Mouse (Mus musculus) layer of hippocampus, adult 2 months (tissue): ENCODE measurements at regions not wholly inside any gene's neighbourhood (a gene's known extent, or its start where the extent isn't known, plus 50 kb on each side); places are given as distances from the start of the nearest gene placed in this dataset.

Source experiments
- DNase-seq, 2 experiments: peaks; one replicate each; pipeline ENCODE4 v3.0.0; 2022; ENCODE audit warnings: low spot score in 2 of 2
- H3K27ac ChIP-seq: fragments of 200-600 bp; 2 replicates; pipeline ENCODE4 v1.8.1; 2022
- H3K4me3 ChIP-seq: fragments of 200-600 bp; 2 replicates; pipeline ENCODE4 v1.8.1; 2022; ENCODE audit warnings: mild to moderate bottlenecking
- CTCF ChIP-seq: fragments of 200-600 bp; conservative IDR thresholded peaks from 2 replicates; pipeline ENCODE4 v1.8.1; 2022; ENCODE audit warnings: antibody characterized with exemption, mild to moderate bottlenecking, moderate library complexity

DNA sequence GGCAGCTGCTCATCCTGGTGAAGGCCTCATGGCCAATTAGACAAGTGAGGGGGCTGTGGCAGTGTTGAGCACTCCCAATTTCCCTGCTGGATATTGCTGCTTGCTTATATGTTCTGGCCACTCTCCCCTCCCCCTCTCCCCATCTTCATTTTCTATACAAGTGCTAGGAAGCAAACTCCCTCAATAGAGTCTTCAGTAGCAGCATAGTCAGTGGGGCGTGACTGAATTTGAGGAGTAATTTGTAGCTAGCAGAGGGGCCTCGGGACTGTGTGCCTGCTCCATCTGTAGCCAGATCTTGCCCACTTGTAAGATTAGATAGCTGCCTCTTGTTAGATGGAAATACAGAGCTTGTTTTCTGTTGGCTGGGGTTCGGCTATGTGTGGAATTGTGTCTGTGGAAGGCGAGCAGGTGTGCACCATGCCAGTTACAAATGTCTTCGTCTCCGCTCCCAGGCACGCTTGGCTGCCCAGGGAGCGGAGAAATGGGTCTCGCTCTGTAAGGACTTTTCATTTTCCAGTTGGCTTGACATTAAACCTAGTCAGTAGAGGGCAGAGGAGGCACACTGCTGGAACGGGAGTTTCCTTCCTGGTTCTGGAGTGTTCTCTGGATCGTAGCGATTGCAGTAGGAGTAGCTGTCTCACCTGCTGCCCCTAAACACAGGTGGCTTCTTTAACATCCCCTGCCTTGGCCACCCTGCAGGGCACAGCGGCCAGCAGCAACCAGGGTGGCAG lies 163.1 kb downstream of the Matn1 start:
- TF ChIP-seq CTCF: peak; percentile 72

GRCm38 (mm10) chr4:131112536-131112935 lies 168.4 kb downstream of the Matn1 start:
- DNase-seq: no peak
- H3K4me3 ChIP-seq: no peak overlapping the region
- no peak overlapping the region for H3K27ac ChIP-seq
- TF ChIP-seq CTCF: no peak

More for the DNA sequence above, 163.1 kb downstream of the Matn1 start:
- DNase-seq: peak in 1 of 2 experiments; percentile 24
- no peak overlapping the region for H3K4me3 ChIP-seq
- H3K27ac ChIP-seq: no peak overlapping the region

- Histone ChIP-seq H3K27ac (no peak overlapping the region), H3K4me3 (no peak overlapping the region)
- DNase-seq: no peak
- TF ChIP-seq CTCF: no peak
Observed at GRCm38 (mm10) chr4:131113727-131114303, 169.6 kb downstream of the Matn1 start.

DNA sequence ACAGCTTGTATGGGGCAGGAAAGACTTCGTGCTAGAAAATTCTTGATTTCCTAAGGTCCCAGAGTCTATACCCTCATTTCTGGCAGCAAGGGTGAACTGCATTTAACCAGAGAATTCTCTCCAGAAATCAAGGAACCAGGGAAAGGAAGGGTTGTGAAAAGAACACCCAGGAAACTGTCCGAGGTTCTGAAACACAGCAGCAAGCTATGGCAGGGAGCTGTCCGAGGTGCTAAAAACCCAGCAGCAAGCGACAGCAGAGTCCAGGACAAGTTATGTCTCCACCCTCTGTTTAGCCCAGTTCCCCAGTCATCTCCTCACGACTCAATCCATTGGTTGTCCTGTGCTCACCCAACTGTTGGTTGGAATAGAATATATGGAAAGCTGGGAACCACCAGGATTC lies 171.1 kb downstream of the Matn1 start:
- Histone ChIP-seq H3K4me3 (no peak overlapping the region), H3K27ac (0 out of 2 replicates have a peak overlapping the region, but pooled peaks have one; percentile 5)
- peak; percentile 5 to 40 for DNase-seq
- TF ChIP-seq CTCF: no peak

DNA sequence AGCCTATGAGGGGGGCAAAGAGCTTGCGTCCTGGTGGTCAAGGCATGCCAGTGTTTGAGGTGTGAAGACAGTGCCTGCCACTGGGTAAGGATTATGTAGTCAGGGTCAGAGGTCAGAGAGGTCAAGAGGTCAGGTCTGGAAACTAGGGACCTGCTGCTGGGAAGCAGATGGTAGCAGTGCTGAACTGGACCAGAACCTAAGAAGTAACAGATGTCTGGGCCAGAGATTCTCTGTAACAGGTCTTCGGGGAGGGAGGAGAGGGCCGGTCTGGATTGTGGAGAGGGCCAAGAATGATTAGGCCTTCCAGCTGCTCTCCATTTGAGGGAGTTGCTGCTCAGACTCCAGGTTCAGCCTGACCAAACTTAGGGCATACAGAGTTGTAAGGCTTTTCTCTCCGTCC lies 174.4 kb downstream of the Matn1 start:
- Histone ChIP-seq H3K4me3 (no peak overlapping the region), H3K27ac (no peak overlapping the region)
- no peak for TF ChIP-seq CTCF
- no peak for DNase-seq

GRCm38 (mm10) chr4:131119621-131120020 lies 175.4 kb downstream of the Matn1 start:
- Histone ChIP-seq H3K4me3 (no peak overlapping the region), H3K27ac (no peak overlapping the region)
- TF ChIP-seq CTCF: no peak
- no peak for DNase-seq

GRCm38 (mm10) chr4:131120680-131121079 lies 176.5 kb downstream of the Matn1 start:
- DNase-seq: no peak
- Histone ChIP-seq H3K4me3 (no peak overlapping the region), H3K27ac (no peak overlapping the region)
- no peak for TF ChIP-seq CTCF

- DNase-seq: no peak
- no peak overlapping the region for H3K4me3 ChIP-seq
- no peak overlapping the region for H3K27ac ChIP-seq
- no peak for TF ChIP-seq CTCF
Observed at GRCm38 (mm10) chr4:131125975-131126374, 181.8 kb downstream of the Matn1 start.

DNA sequence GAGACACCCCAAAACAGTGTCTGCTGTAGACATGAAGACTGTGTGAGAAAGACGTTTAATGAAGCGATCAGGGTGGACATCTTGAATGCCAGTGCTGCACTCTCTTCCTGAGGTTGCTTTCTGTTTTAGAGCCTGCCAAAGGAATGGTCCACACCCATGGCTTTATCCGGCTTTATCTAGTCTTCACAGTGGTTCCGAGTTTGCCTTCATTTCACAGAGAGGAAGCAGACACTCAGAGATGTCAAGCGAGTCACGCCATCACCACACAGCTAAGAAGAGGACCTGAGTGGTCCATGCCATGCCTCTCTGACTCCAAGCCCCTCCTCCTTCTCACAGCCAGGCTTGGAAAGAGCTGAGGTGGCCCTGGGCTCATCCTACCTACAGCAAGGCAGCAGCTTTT lies 182.7 kb downstream of the Matn1 start:
- DNase-seq: no peak
- no peak for TF ChIP-seq CTCF
- H3K27ac ChIP-seq: no peak overlapping the region
- H3K4me3 ChIP-seq: no peak overlapping the region

DNA sequence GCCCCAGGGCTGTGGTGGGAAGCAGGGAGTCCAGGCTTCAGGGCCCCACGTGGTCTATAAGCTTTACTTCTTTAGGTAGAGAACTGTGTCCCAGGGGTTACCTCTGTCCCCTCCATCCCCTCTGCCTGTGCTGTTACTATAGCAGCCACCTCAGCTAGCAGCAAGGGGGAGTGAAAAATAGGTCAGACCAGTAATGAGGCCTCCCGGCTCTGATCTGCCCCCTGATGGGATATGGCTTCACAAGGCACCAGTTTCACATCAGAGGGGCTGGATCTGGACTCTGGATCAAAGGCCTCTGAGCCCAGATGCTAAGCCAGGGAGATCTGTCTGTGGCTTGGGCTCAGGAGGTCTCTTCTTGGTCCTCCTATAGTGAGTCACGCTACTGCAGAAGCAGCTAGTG lies 184.5 kb downstream of the Matn1 start:
- no peak overlapping the region for H3K27ac ChIP-seq
- DNase-seq: no peak
- no peak overlapping the region for H3K4me3 ChIP-seq
- TF ChIP-seq CTCF: no peak

DNA sequence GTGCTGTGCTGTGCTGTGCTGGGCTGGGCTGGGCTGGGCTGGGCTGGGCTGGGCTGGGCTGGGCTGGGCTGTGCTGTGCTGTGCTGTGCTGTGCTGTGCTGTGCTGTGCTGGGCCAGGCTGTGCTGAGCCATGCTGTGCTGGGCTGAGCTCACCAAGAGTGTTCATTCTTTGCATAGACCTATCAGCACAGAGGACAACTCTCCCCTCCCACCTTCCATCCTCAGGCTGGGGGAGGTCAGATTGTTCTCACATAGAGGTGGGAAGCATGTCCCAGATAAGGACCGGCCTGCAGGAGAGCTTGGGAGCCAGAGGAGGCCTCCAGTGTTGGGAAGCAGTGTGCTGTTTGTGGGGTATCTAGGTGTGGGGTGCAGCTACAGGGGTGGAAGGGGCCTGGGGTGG lies 188.0 kb downstream of the Matn1 start:
- DNase-seq: no peak
- no peak for TF ChIP-seq CTCF
- H3K27ac ChIP-seq: no peak overlapping the region
- no peak overlapping the region for H3K4me3 ChIP-seq

DNA sequence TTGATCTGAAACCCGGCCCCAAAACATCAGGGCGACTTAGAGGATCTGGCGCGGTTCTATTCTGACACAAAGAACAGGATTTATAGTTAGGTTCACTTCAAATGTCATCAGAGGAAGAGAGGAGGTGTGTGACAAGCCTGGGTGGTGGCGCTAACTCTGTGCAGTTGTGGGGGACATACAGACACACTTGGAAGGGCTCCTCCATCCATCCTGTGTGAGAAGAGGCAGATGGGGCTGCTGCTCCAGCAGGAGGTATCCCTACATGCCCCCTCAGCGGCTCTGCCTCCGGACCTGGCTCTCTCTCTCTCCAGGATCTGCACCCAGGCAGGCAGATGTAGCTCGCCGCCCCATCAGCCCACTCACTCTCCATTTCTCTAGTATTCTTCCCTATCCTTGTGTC lies 188.6 kb downstream of the Matn1 start:
- no peak overlapping the region for H3K4me3 ChIP-seq
- TF ChIP-seq CTCF: no peak
- H3K27ac ChIP-seq: no peak overlapping the region
- no peak for DNase-seq

DNA sequence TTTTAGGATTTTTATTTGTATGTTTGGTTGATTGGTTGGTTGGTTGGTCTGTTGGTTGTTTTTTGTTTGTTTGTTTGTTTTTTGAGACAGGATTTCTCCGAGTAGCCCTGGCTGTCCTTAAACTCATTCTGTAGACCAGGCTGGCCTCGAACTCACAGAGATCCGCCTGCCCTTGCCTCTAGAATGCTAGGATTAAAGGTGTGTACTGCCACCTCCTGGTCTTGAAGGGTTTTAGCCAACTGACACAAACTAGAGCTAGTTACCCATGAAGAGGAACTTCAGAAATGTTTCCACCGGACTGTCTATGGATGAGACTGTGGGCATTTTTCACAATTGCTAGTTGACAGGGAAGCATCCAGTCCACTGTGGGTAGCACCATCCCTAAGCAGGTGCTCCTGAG lies 191.7 kb downstream of the Matn1 start:
- Histone ChIP-seq H3K4me3 (no peak overlapping the region), H3K27ac (no peak overlapping the region)
- TF ChIP-seq CTCF: peak; percentile 24
- no peak for DNase-seq

DNA sequence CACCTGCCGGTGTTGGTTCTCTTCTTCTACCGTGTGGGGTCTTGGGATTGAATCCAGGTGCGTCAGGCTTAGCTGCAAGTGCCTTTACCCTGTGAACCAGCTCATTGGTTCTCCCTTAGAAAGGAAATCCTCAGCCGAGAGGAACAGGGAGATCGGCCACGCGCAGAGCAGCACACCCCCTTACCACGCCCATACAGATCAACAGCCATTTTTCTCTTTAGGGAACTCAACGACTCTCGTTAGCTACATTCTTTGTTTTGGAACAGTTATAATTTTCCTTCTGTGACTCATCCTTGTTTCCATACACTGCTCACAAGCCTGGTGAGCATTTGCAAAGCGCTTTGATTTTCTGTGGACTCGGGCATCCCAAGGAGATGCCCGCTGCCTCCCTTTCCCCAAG lies 194.7 kb downstream of the Matn1 start:
- peak in 1 of 2 experiments; percentile 9 for DNase-seq
- no peak overlapping the region for H3K4me3 ChIP-seq
- no peak for TF ChIP-seq CTCF
- H3K27ac ChIP-seq: no peak overlapping the region
